Mouse (Mus musculus) midbrain, embryonic 12.5 days (tissue): ENCODE data around the gene Larp1b. TPM values are rescaled to one million over a fixed set of nuclear protein-coding genes. Genes with fewer than 3 reads are reported as not detected.

Source experiments
- ATAC-seq: fragments of 200-750 bp; cut with Nextera tagmentation; 2 replicates; pipeline ENCODE4 v1.8.0; 2017; ENCODE audit warnings: low read depth, moderate TSS enrichment, moderate library complexity; ENCODE audit not compliant: low FRiP score
- H3K27ac ChIP-seq: fragments of 300-500 bp; sonication (generic); replicated peaks from 2 replicates; pipeline ENCODE4 v1.5.1; 2016; ENCODE audit warnings: mild to moderate bottlenecking
- H3K27me3 ChIP-seq: fragments of 300-500 bp; sonication (generic); 2 replicates; pipeline ENCODE4 v1.6.1; 2016; ENCODE audit warnings: mild to moderate bottlenecking
- H3K36me3 ChIP-seq: fragments of 300-500 bp; sonication (generic); 2 replicates; pipeline ENCODE4 v1.6.1; 2016
- H3K4me1 ChIP-seq: fragments of 300-500 bp; sonication (generic); 2 replicates; pipeline ENCODE4 v1.6.1; 2016
- H3K4me2 ChIP-seq: fragments of 300-500 bp; sonication (generic); replicated peaks from 2 replicates; pipeline ENCODE4 v1.6.1; 2016; ENCODE audit warnings: mild to moderate bottlenecking, moderate library complexity
- H3K4me3 ChIP-seq: fragments of 300-500 bp; sonication (generic); 2 replicates; pipeline ENCODE4 v1.5.1; 2016; ENCODE audit warnings: mild to moderate bottlenecking
- H3K9ac ChIP-seq: fragments of 300-500 bp; sonication (generic); replicated peaks from 2 replicates; pipeline ENCODE4 v1.6.1; 2016; ENCODE audit warnings: mild to moderate bottlenecking, moderate library complexity
- H3K9me3 ChIP-seq: fragments of 300-500 bp; sonication (generic); 2 replicates; pipeline ENCODE4 v1.6.1; 2016; ENCODE audit warnings: mild to moderate bottlenecking
- WGBS: fragments of 180-500 bp; shearing (Covaris S2); methylation state at CpG from one replicate; pipeline ENCODE4 v1.1.7; 2016; 5-methylcytosine and 5-hydroxymethylcytosine counted together
- polyA plus RNA-seq: library from polyadenylated mRNA; unstranded; fragments of >200 nt; fragmentation: Nextera tagmentation; extraction: Ambion mirVana; gene quantifications from 2 replicates; pipeline ENCODE4 v1.2.1, GENCODE M21; 2016

Gene Larp1b
- polyA plus RNA-seq, 1 experiment from 2014 or later = 2.2 TPM

GRCm38 (mm10) chr3:40987539-40987938, 37.9 kb downstream of the Larp1b start:
- 79% methylated on average over 5 of the region's 5 CpGs for WGBS
- no peaks in the 10 kb centered on the region for H3K4me1 ChIP-seq
- H3K27ac ChIP-seq = no peak overlapping the region
- no peak for ATAC-seq
- H3K27me3 ChIP-seq = no peaks in the 10 kb centered on the region
- no peak overlapping the region for H3K4me3 ChIP-seq
- H3K36me3 ChIP-seq = no peaks in the 10 kb centered on the region
- H3K9ac ChIP-seq = no peak overlapping the region
- H3K9me3 ChIP-seq = no peaks in the 10 kb centered on the region
- H3K4me2 ChIP-seq = no peak overlapping the region

- no peak overlapping the region for H3K9ac ChIP-seq
- no peaks in the 10 kb centered on the region for H3K4me1 ChIP-seq
- no peak overlapping the region for H3K4me2 ChIP-seq
- no peak overlapping the region for H3K27ac ChIP-seq
- no peaks in the 10 kb centered on the region for H3K36me3 ChIP-seq
- H3K9me3 ChIP-seq = no peaks in the 10 kb centered on the region
- no peak for ATAC-seq
- H3K27me3 ChIP-seq = no peaks in the 10 kb centered on the region
- no peak overlapping the region for H3K4me3 ChIP-seq
- WGBS = 73% methylated on average over 2 of the region's 2 CpGs
These were observed 39.1 kb downstream of the Larp1b start for GRCm38 (mm10) chr3:40988722-40989121.

GRCm38 (mm10) chr3:40991541-40991940, 41.9 kb downstream of the Larp1b start:
- no peak for ATAC-seq
- no peaks in the 10 kb centered on the region for H3K27me3 ChIP-seq
- 69% methylated on average over 3 of the region's 3 CpGs for WGBS

GRCm38 (mm10) chr3:40995161-40995560, 45.5 kb downstream of the Larp1b start:
- WGBS = 87% methylated on average over 1 of the region's 1 CpGs
- no peak for ATAC-seq
- no peak overlapping the region for H3K4me3 ChIP-seq
- no peaks in the 10 kb centered on the region for H3K27me3 ChIP-seq
- H3K27ac ChIP-seq = no peak overlapping the region
- no peak overlapping the region for H3K4me2 ChIP-seq
- H3K9ac ChIP-seq = no peak overlapping the region
- H3K4me1 ChIP-seq = no peaks in the 10 kb centered on the region
- no peaks in the 10 kb centered on the region for H3K36me3 ChIP-seq
- H3K9me3 ChIP-seq = no peaks in the 10 kb centered on the region

More at GRCm38 (mm10) chr3:40991541-40991940, 41.9 kb downstream of the Larp1b start:
- Histone ChIP-seq H3K4me2 (no peak overlapping the region), H3K27ac (no peak overlapping the region), H3K36me3 (no peaks in the 10 kb centered on the region), H3K9ac (no peak overlapping the region), H3K9me3 (no peaks in the 10 kb centered on the region), H3K4me3 (no peak overlapping the region), H3K4me1 (no peaks in the 10 kb centered on the region)

GRCm38 (mm10) chr3:41009315-41009714, 59.7 kb downstream of the Larp1b start:
- Histone ChIP-seq H3K4me1 (no peaks in the 10 kb centered on the region), H3K27me3 (no peaks in the 10 kb centered on the region), H3K27ac (no peak overlapping the region), H3K9me3 (no peaks in the 10 kb centered on the region), H3K36me3 (no peaks in the 10 kb centered on the region), H3K4me3 (no peak overlapping the region), H3K9ac (no peak overlapping the region), H3K4me2 (no peak overlapping the region)
- 80% methylated on average over 8 of the region's 8 CpGs for WGBS
- ATAC-seq = no peak

- no peak for ATAC-seq
- Histone ChIP-seq H3K27ac (no peak overlapping the region), H3K36me3 (no peaks in the 10 kb centered on the region), H3K4me3 (no peak overlapping the region), H3K9me3 (no peaks in the 10 kb centered on the region), H3K4me2 (no peak overlapping the region), H3K27me3 (no peaks in the 10 kb centered on the region), H3K9ac (no peak overlapping the region), H3K4me1 (no peaks in the 10 kb centered on the region)
- 91% methylated on average over 3 of the region's 3 CpGs for WGBS
These were observed 60.4 kb downstream of the Larp1b start for GRCm38 (mm10) chr3:41009990-41010389.

- Histone ChIP-seq H3K27ac (no peak overlapping the region), H3K36me3 (no peaks in the 10 kb centered on the region), H3K27me3 (no peaks in the 10 kb centered on the region), H3K9ac (no peak overlapping the region), H3K4me2 (no peak overlapping the region), H3K9me3 (no peaks in the 10 kb centered on the region), H3K4me3 (no peak overlapping the region), H3K4me1 (no peaks in the 10 kb centered on the region)
- ATAC-seq = no peak
- 90% methylated on average over 6 of the region's 6 CpGs for WGBS
These were observed 61.1 kb downstream of the Larp1b start for GRCm38 (mm10) chr3:41010701-41011100.

GRCm38 (mm10) chr3:41012451-41012850, 62.8 kb downstream of the Larp1b start:
- Histone ChIP-seq H3K9ac (no peak overlapping the region), H3K36me3 (no peaks in the 10 kb centered on the region), H3K27me3 (no peaks in the 10 kb centered on the region), H3K4me1 (no peaks in the 10 kb centered on the region), H3K4me3 (no peak overlapping the region), H3K27ac (no peak overlapping the region), H3K4me2 (no peak overlapping the region), H3K9me3 (no peaks in the 10 kb centered on the region)
- no peak for ATAC-seq
- WGBS = 95% methylated on average over 7 of the region's 7 CpGs

GRCm38 (mm10) chr3:41014946-41015345, 65.3 kb downstream of the Larp1b start:
- no peak overlapping the region for H3K4me2 ChIP-seq
- H3K27me3 ChIP-seq = no peaks in the 10 kb centered on the region
- no peak for ATAC-seq
- no peak overlapping the region for H3K9ac ChIP-seq
- WGBS = 76% methylated on average over 6 of the region's 6 CpGs
- no peaks in the 10 kb centered on the region for H3K4me1 ChIP-seq
- no peaks in the 10 kb centered on the region for H3K36me3 ChIP-seq
- no peaks in the 10 kb centered on the region for H3K9me3 ChIP-seq
- no peak overlapping the region for H3K4me3 ChIP-seq
- no peak overlapping the region for H3K27ac ChIP-seq

GRCm38 (mm10) chr3:41018022-41018608, 68.5 kb downstream of the Larp1b start:
- no peak for ATAC-seq
- no peak overlapping the region for H3K4me3 ChIP-seq
- H3K36me3 ChIP-seq = no peaks in the 10 kb centered on the region
- H3K9ac ChIP-seq = no peak overlapping the region
- H3K4me1 ChIP-seq = no peaks in the 10 kb centered on the region
- H3K27ac ChIP-seq = no peak overlapping the region
- no peaks in the 10 kb centered on the region for H3K9me3 ChIP-seq
- H3K27me3 ChIP-seq = no peaks in the 10 kb centered on the region; the same call in 1 of the 2 replicates
- H3K4me2 ChIP-seq = no peak overlapping the region
- 77% methylated on average over 3 of the region's 3 CpGs for WGBS

GRCm38 (mm10) chr3:41020687-41021086, 71.1 kb downstream of the Larp1b start:
- 93% methylated on average over 7 of the region's 7 CpGs for whole genome bisulfite sequencing
- no peak overlapping the region for H3K4me2 ChIP-seq
- no peak overlapping the region for H3K9ac ChIP-seq
- no peaks in the 10 kb centered on the region for H3K4me1 ChIP-seq
- no peaks in the 10 kb centered on the region for H3K36me3 ChIP-seq
- no peak overlapping the region for H3K27ac ChIP-seq
- ATAC-seq = no peak
- H3K4me3 ChIP-seq = no peak overlapping the region
- H3K9me3 ChIP-seq = no peaks in the 10 kb centered on the region
- no peaks in the 10 kb centered on the region; the same call in 1 of the 2 replicates for H3K27me3 ChIP-seq

- no peaks in the 10 kb centered on the region for H3K4me1 ChIP-seq
- H3K9me3 ChIP-seq = no peaks in the 10 kb centered on the region
- H3K9ac ChIP-seq = no peak overlapping the region
- H3K36me3 ChIP-seq = no peaks in the 10 kb centered on the region
- 65% methylated on average over 6 of the region's 6 CpGs for WGBS
- no peak for ATAC-seq
- H3K27ac ChIP-seq = no peak overlapping the region
- no peak overlapping the region for H3K4me2 ChIP-seq
- H3K27me3 ChIP-seq = no peaks in the 10 kb centered on the region; the same call in 1 of the 2 replicates
- H3K4me3 ChIP-seq = no peak overlapping the region
These were observed 72.4 kb downstream of the Larp1b start for GRCm38 (mm10) chr3:41021980-41022379.

GRCm38 (mm10) chr3:41030705-41031104, 81.1 kb downstream of the Larp1b start:
- Histone ChIP-seq H3K4me3 (no peak overlapping the region), H3K9ac (no peak overlapping the region), H3K4me2 (no peak overlapping the region), H3K36me3 (no peaks in the 10 kb centered on the region), H3K9me3 (no peaks in the 10 kb centered on the region), H3K27me3 (no peaks in the 10 kb centered on the region), H3K27ac (no peak overlapping the region), H3K4me1 (no peaks in the 10 kb centered on the region)
- ATAC-seq = no peak
- WGBS = 86% methylated on average over 1 of the region's 1 CpGs
